Mouse (Mus musculus) MEL (cell line): ENCODE measurements around the gene Ccsap. TPM values are rescaled to one million over a fixed set of nuclear protein-coding genes. Genes with fewer than 3 reads are reported as not detected.

Source experiments
- DNase-seq: peaks from one replicate; pipeline ENCODE4 v3.0.0; 2011; ENCODE audit warnings: low read depth, low spot score
- H3K27ac ChIP-seq: 2 replicates; pipeline ENCODE4 v1.5.1; 2012; ENCODE audit warnings: low read depth, mild to moderate bottlenecking, control low read depth, low read length, moderate library complexity; ENCODE audit not compliant: control insufficient read depth
- H3K27me3 ChIP-seq, 2 experiments: fragments of 150-350 bp in 1 of 2; sonication (generic) in 1 of 2; 2 replicates each; pipeline ENCODE4 v1.6.1; 2012; ENCODE audit warnings: low read length in 2 of 2, mild to moderate bottlenecking in 2 of 2, improper control_type of control experiment in 1 of 2, moderate library complexity in 1 of 2; ENCODE audit not compliant: insufficient read depth in 2 of 2, control insufficient read depth in 1 of 2
- H3K36me3 ChIP-seq, 2 experiments: 2 replicates each; pipeline ENCODE4 v1.6.1; 2012 to 2014; ENCODE audit warnings: low read length in 2 of 2, improper control_type of control experiment in 1 of 2, inconsistent platforms in 1 of 2, mild to moderate bottlenecking in 1 of 2; ENCODE audit not compliant: insufficient read depth in 2 of 2, control insufficient read depth in 1 of 2
- H3K4me1 ChIP-seq, 2 experiments: fragments of 150-350 bp in 1 of 2; sonication (generic) in 1 of 2; 2 replicates each; pipeline ENCODE4 v1.6.1; 2012; ENCODE audit warnings: low read length in 2 of 2, improper control_type of control experiment in 1 of 2, mild to moderate bottlenecking in 1 of 2; ENCODE audit not compliant: insufficient read depth in 2 of 2, control insufficient read depth in 1 of 2
- H3K4me3 ChIP-seq, 2 experiments: fragments of 150-350 bp in 1 of 2; sonication (generic) in 1 of 2; 2 replicates each; pipeline ENCODE4 v1.5.1; 2012; ENCODE audit warnings: low read depth in 2 of 2, low read length in 2 of 2, mild to moderate bottlenecking in 2 of 2, moderate library complexity in 2 of 2, control low read depth in 1 of 2, improper control_type of control experiment in 1 of 2; ENCODE audit not compliant: control insufficient read depth in 1 of 2, insufficient read depth in 1 of 2
- H3K79me2 ChIP-seq: 2 replicates; pipeline ENCODE4 v1.6.1; 2012; ENCODE audit warnings: mild to moderate bottlenecking, low read length, moderate library complexity; ENCODE audit not compliant: control insufficient read depth, poor library complexity, insufficient read depth
- H3K9ac ChIP-seq: 2 replicates; pipeline ENCODE4 v1.6.1; 2012; ENCODE audit warnings: low read depth, mild to moderate bottlenecking, control low read depth, low read length, moderate library complexity; ENCODE audit not compliant: control insufficient read depth, poor library complexity, severe bottlenecking
- H3K9me3 ChIP-seq: fragments of 150-350 bp; sonication (generic); replicated peaks from 2 replicates; pipeline ENCODE4 v1.6.1; 2012; ENCODE audit warnings: mild to moderate bottlenecking, low read length, improper control_type of control experiment, moderate library complexity; ENCODE audit not compliant: insufficient read depth
- BHLHE40 ChIP-seq: IDR thresholded peaks from 2 replicates; pipeline ENCODE4 v1.6.1; 2012; ENCODE audit warnings: low read depth, mild to moderate bottlenecking, inconsistent platforms, low read length, improper control_type of control experiment, borderline replicate concordance
- CHD1 ChIP-seq: IDR thresholded peaks from 2 replicates; pipeline ENCODE4 v1.6.1; 2012; ENCODE audit warnings: low read depth, mild to moderate bottlenecking, inconsistent platforms, low read length, improper control_type of control experiment
- CTCF ChIP-seq, 3 experiments: IDR thresholded peaks in 2 of 3; conservative IDR thresholded peaks in 1 of 3; 2 replicates each; pipeline ENCODE4 v1.5.1; 2011 to 2012; ENCODE audit warnings: low read length in 3 of 3, low read depth in 2 of 3, mild to moderate bottlenecking in 2 of 3, improper control_type of control experiment in 1 of 3, inconsistent platforms in 1 of 3, mixed read lengths in 1 of 3, moderate library complexity in 1 of 3; ENCODE audit not compliant: control insufficient read depth in 1 of 3, insufficient read depth in 1 of 3, poor library complexity in 1 of 3, severe bottlenecking in 1 of 3
- E2F4 ChIP-seq: IDR thresholded peaks from 2 replicates; pipeline ENCODE4 v1.6.1; 2011; ENCODE audit warnings: low read depth, low read length, improper control_type of control experiment, borderline replicate concordance
- ELF1 ChIP-seq: IDR thresholded peaks from 2 replicates; pipeline ENCODE4 v1.6.1; 2014; ENCODE audit warnings: low read depth, mild to moderate bottlenecking, inconsistent platforms, low read length, improper control_type of control experiment, moderate library complexity
- EP300 ChIP-seq, 2 experiments: IDR thresholded peaks; 2 replicates each; pipeline ENCODE4 v1.6.1; 2011; ENCODE audit warnings: improper control_type of control experiment in 2 of 2, low read length in 2 of 2, low read depth in 1 of 2, mild to moderate bottlenecking in 1 of 2
- GATA1 ChIP-seq: IDR thresholded peaks from 2 replicates; pipeline ENCODE4 v1.6.1; 2011; ENCODE audit warnings: low read depth, low read length, improper control_type of control experiment
- JUND ChIP-seq: IDR thresholded peaks from 2 replicates; pipeline ENCODE4 v1.6.1; 2011; ENCODE audit warnings: low read depth, mild to moderate bottlenecking, improper control_type of control experiment, low read length
- MAFK ChIP-seq: IDR thresholded peaks from 2 replicates; pipeline ENCODE4 v1.6.1; 2011; ENCODE audit warnings: low read depth, mild to moderate bottlenecking, low read length, improper control_type of control experiment, borderline replicate concordance
- MAZ ChIP-seq: IDR thresholded peaks from 2 replicates; pipeline ENCODE4 v1.6.1; 2012; ENCODE audit warnings: low read depth, mild to moderate bottlenecking, inconsistent platforms, low read length, improper control_type of control experiment
- MXI1 ChIP-seq: IDR thresholded peaks from 2 replicates; pipeline ENCODE4 v1.6.1; 2011; ENCODE audit warnings: mild to moderate bottlenecking, low read depth, low read length, improper control_type of control experiment
- NELFE ChIP-seq: IDR thresholded peaks from 2 replicates; pipeline ENCODE4 v1.6.1; 2011; ENCODE audit warnings: low read depth, low read length, improper control_type of control experiment
- POLR2A ChIP-seq, 2 experiments: IDR thresholded peaks; 2 replicates each; pipeline ENCODE4 v1.6.1; 2011 to 2012; ENCODE audit warnings: low read length in 2 of 2, mild to moderate bottlenecking in 2 of 2, control low read depth in 1 of 2, improper control_type of control experiment in 1 of 2, low read depth in 1 of 2, moderate library complexity in 1 of 2; ENCODE audit not compliant: control insufficient read depth in 1 of 2, insufficient read depth in 1 of 2, poor library complexity in 1 of 2
- POLR2AphosphoS5 ChIP-seq: IDR thresholded peaks from 2 replicates; pipeline ENCODE4 v1.6.1; 2012; ENCODE audit warnings: low read depth, borderline replicate concordance, mild to moderate bottlenecking, inconsistent platforms, low read length, moderate library complexity, mixed read lengths
- RCOR1 ChIP-seq: IDR thresholded peaks from 2 replicates; pipeline ENCODE4 v1.6.1; 2012; ENCODE audit warnings: low read depth, mild to moderate bottlenecking, inconsistent platforms, low read length, improper control_type of control experiment
- SIN3A ChIP-seq: IDR thresholded peaks from 2 replicates; pipeline ENCODE4 v1.6.1; 2012; ENCODE audit warnings: low read length, improper control_type of control experiment, inconsistent platforms
- SMC3 ChIP-seq: IDR thresholded peaks from 2 replicates; pipeline ENCODE4 v1.6.1; 2011; ENCODE audit warnings: low read depth, low read length, improper control_type of control experiment
- TCF12 ChIP-seq: IDR thresholded peaks from 2 replicates; pipeline ENCODE4 v1.6.1; 2014; ENCODE audit warnings: low read depth, mild to moderate bottlenecking, inconsistent platforms, low read length, improper control_type of control experiment, moderate library complexity
- USF2 ChIP-seq, 2 experiments: IDR thresholded peaks; 2 replicates each; pipeline ENCODE4 v1.6.1; 2011 to 2012; ENCODE audit warnings: improper control_type of control experiment in 2 of 2, low read length in 2 of 2, borderline replicate concordance in 1 of 2, inconsistent platforms in 1 of 2, low read depth in 1 of 2, mild to moderate bottlenecking in 1 of 2; ENCODE audit not compliant: insufficient read depth in 1 of 2
- ZC3H11A ChIP-seq: IDR thresholded peaks from 2 replicates; pipeline ENCODE4 v1.6.1; 2012; ENCODE audit warnings: low read depth, mild to moderate bottlenecking, inconsistent platforms, low read length, improper control_type of control experiment
- ZKSCAN1 ChIP-seq: IDR thresholded peaks from 2 replicates; pipeline ENCODE4 v1.6.1; 2012; ENCODE audit warnings: low read depth, mild to moderate bottlenecking, inconsistent platforms, low read length, improper control_type of control experiment, moderate library complexity
- ZMIZ1 ChIP-seq: IDR thresholded peaks from 2 replicates; pipeline ENCODE4 v1.6.1; 2012; ENCODE audit warnings: low read depth, mild to moderate bottlenecking, inconsistent platforms, low read length, improper control_type of control experiment, moderate library complexity
- ZNF384 ChIP-seq: IDR thresholded peaks from 2 replicates; pipeline ENCODE4 v1.6.1; 2012; ENCODE audit warnings: low read depth, mild to moderate bottlenecking, inconsistent platforms, low read length, improper control_type of control experiment
- polyA plus RNA-seq, 2 experiments: library from polyadenylated mRNA; stranded (reverse) in 1 of 2; unstranded in 1 of 2; fragments of >175 nt in 1 of 2; fragments of >200 nt in 1 of 2; gene quantifications; 2 replicates each; pipeline versions ENCODE4 v1.2.1 to v1.2.4; 2012; ENCODE audit warnings: low replicate concordance in 2 of 2, low read depth in 1 of 2; ENCODE audit not compliant: insufficient read length in 2 of 2, insufficient read depth in 1 of 2, missing spikeins in 1 of 2
- total RNA-seq: library from RNA; depleted of rRNA; stranded (reverse); fragments of 300-350 nt; gene quantifications from 2 replicates; pipeline ENCODE4 v1.2.3, GENCODE M21; 2012

Gene Ccsap
- total and polyA plus RNA-seq, 3 experiments, result 6.7 to 12.1 TPM; not detected in 1

- H3K9me3 ChIP-seq, result no peaks in the 10 kb centered on the region
- H3K27ac ChIP-seq, result no peak overlapping the region
- no peaks in the 10 kb centered on the region for H3K27me3 ChIP-seq
- no peak overlapping the region for H3K4me3 ChIP-seq
- peaks cover 0 to 2% of the 10 kb centered on the region in 2 experiments; a peak in 2 of 4 replicates for H3K36me3 ChIP-seq
- H3K4me1 ChIP-seq, result no peaks in the 10 kb centered on the region
- TF ChIP-seq SMC3 (peak; percentile 14; the same call in 1 of the 2 replicates), POLR2AphosphoS5 (no peak), CHD1 (no peak), CTCF (IDR thresholded peaks at IDR 0.05 in 2 of 3, conservative IDR thresholded peaks at IDR 0.05 in 1 of 3; ENCODE audit: control insufficient read depth in 1 of 3, insufficient read depth in 1 of 3, low read depth in 2 of 3, low read length in 3 of 3, poor library complexity in 1 of 3, severe bottlenecking in 1 of 3) (no peak), MXI1 (0 out of 2 replicates have a peak, but pooled peaks have one; percentile 34), SIN3A (peak; percentile 66), TCF12 (no peak), MAFK (no peak)
- no peaks in the 10 kb centered on the region for H3K79me2 ChIP-seq
- no peak overlapping the region for H3K9ac ChIP-seq
- peak; percentile 59 for DNase-seq
Observed at GRCm38 (mm10) chr8:123838496-123838895, 21.5 kb downstream of the Ccsap start.

GRCm38 (mm10) chr8:123836354-123836753, 23.7 kb downstream of the Ccsap start:
- TF ChIP-seq NELFE (no peak), ZKSCAN1 (no peak), CHD1 (no peak), BHLHE40 (no peak), ZNF384 (no peak), POLR2A (IDR thresholded peaks at IDR 0.05; ENCODE audit: control insufficient read depth in 1 of 2, insufficient read depth in 1 of 2, low read depth in 1 of 2, low read length in 2 of 2, poor library complexity in 1 of 2) (no peak), ZC3H11A (no peak), ZMIZ1 (no peak), MAFK (no peak), USF2 (IDR thresholded peaks at IDR 0.05; ENCODE audit: borderline replicate concordance in 1 of 2, insufficient read depth in 1 of 2, low read depth in 1 of 2, low read length in 2 of 2) (no peak), GATA1 (no peak), ELF1 (no peak), JUND (no peak), E2F4 (no peak), MAZ (no peak), RCOR1 (no peak), EP300 (IDR thresholded peaks at IDR 0.05; ENCODE audit: low read depth in 1 of 2, low read length in 2 of 2) (no peak), SMC3 (no peak)
- TF ChIP-seq, all 39 proteins: peak for 0

More at GRCm38 (mm10) chr8:123836354-123836753, 23.7 kb downstream of the Ccsap start:
- Histone ChIP-seq H3K79me2 (no peaks in the 10 kb centered on the region), H3K9ac (no peak overlapping the region), H3K9me3 (no peaks in the 10 kb centered on the region), H3K27me3 (no peaks in the 10 kb centered on the region), H3K4me1 (no peaks in the 10 kb centered on the region), H3K4me3 (no peak overlapping the region), H3K27ac (no peak overlapping the region), H3K36me3 (peaks cover 0 to 6% of the 10 kb centered on the region in 2 experiments; a peak in 1 of 4 replicates)
- no peak for DNase-seq
